Mouse (Mus musculus): ENCODE results near the gene Miox. TPM values are rescaled to one million over a fixed set of nuclear protein-coding genes. Genes with fewer than 3 reads are reported as not detected.

Miox gene
- polyA plus RNA-seq (2012; rRNA removed), result 0.82 and 2.7 TPM in 2 replicates

GRCm38 (mm10) chr15:89334271-89334670, at the start of gene Miox:
TSS of gene Miox (plus strand) at chr15:89334398.
- H3K4me3 ChIP-seq (ENCODE audit: control insufficient read depth, insufficient read depth, low read length), result no peak within 1 kb of the TSS
- DNase-seq, result no peak

GRCm38 (mm10) chr15:89285004-89285403, 49.2 kb upstream of the Miox start:
- no peak for DNase-seq
- peaks cover 27% of the 10 kb centered on the region for H3K36me3 ChIP-seq (ENCODE audit: control insufficient read depth, insufficient read depth, low read length)
- no peak overlapping the region for H3K27ac ChIP-seq (ENCODE audit: control insufficient read depth, insufficient read depth, low read length)
- peaks cover 33% of the 10 kb centered on the region for H3K4me1 ChIP-seq (replicated peaks; ENCODE audit: control insufficient read depth, insufficient read depth, low read length)
- H3K27me3 ChIP-seq (ENCODE audit: control insufficient read depth, insufficient read depth, low read length), result no peaks in the 10 kb centered on the region
- H3K4me3 ChIP-seq (ENCODE audit: control insufficient read depth, insufficient read depth, low read length), result no peak overlapping the region
- TF ChIP-seq CTCF (IDR thresholded peaks at IDR 0.05; ENCODE audit: borderline replicate concordance, control insufficient read depth, extremely low read depth, insufficient read depth, low read length, poor library complexity) (no peak), POLR2A (IDR thresholded peaks at IDR 0.05; ENCODE audit: control insufficient read depth, extremely low read depth, insufficient read depth, low read length, poor library complexity) (no peak)

More at GRCm38 (mm10) chr15:89334271-89334670, at the start of gene Miox:
- TF ChIP-seq CTCF (IDR thresholded peaks at IDR 0.05; ENCODE audit: borderline replicate concordance, control insufficient read depth, extremely low read depth, insufficient read depth, low read length, poor library complexity) (no peak), POLR2A (IDR thresholded peaks at IDR 0.05; ENCODE audit: control insufficient read depth, extremely low read depth, insufficient read depth, low read length, poor library complexity) (no peak)
- Histone ChIP-seq H3K36me3 (ENCODE audit: control insufficient read depth, insufficient read depth, low read length) (no peaks in the 10 kb centered on the region), H3K4me1 (replicated peaks; ENCODE audit: control insufficient read depth, insufficient read depth, low read length) (no peaks in the 10 kb centered on the region), H3K27me3 (ENCODE audit: control insufficient read depth, insufficient read depth, low read length) (no peaks in the 10 kb centered on the region), H3K27ac (ENCODE audit: control insufficient read depth, insufficient read depth, low read length) (no peak within 1 kb of the TSS)
- WGBS, result 93% methylated on average over 7 of the region's 7 CpGs

- peaks cover 33% of the 10 kb centered on the region for H3K4me1 ChIP-seq (replicated peaks; ENCODE audit: control insufficient read depth, insufficient read depth, low read length)
- H3K4me3 ChIP-seq (ENCODE audit: control insufficient read depth, insufficient read depth, low read length), result no peak overlapping the region
- TF ChIP-seq CTCF (IDR thresholded peaks at IDR 0.05; ENCODE audit: borderline replicate concordance, control insufficient read depth, extremely low read depth, insufficient read depth, low read length, poor library complexity) (no peak), POLR2A (IDR thresholded peaks at IDR 0.05; ENCODE audit: control insufficient read depth, extremely low read depth, insufficient read depth, low read length, poor library complexity) (no peak)
- H3K27ac ChIP-seq (ENCODE audit: control insufficient read depth, insufficient read depth, low read length), result no peak overlapping the region
- DNase-seq, result no peak
- no peaks in the 10 kb centered on the region for H3K27me3 ChIP-seq (ENCODE audit: control insufficient read depth, insufficient read depth, low read length)
- H3K36me3 ChIP-seq (ENCODE audit: control insufficient read depth, insufficient read depth, low read length), result peaks cover 23% of the 10 kb centered on the region
- 91% methylated on average over 5 of the region's 5 CpGs for WGBS
Observed at GRCm38 (mm10) chr15:89285478-89285877, 48.7 kb upstream of the Miox start.

- 50% methylated on average over 7 of the region's 7 CpGs for WGBS
- H3K36me3 ChIP-seq (ENCODE audit: control insufficient read depth, insufficient read depth, low read length), result peaks cover 26% of the 10 kb centered on the region
- peaks cover 33% of the 10 kb centered on the region for H3K4me1 ChIP-seq (replicated peaks; ENCODE audit: control insufficient read depth, insufficient read depth, low read length)
- no peak overlapping the region for H3K4me3 ChIP-seq (ENCODE audit: control insufficient read depth, insufficient read depth, low read length)
- DNase-seq, result peak; percentile 31
- H3K27me3 ChIP-seq (ENCODE audit: control insufficient read depth, insufficient read depth, low read length), result no peaks in the 10 kb centered on the region
- no peak overlapping the region for H3K27ac ChIP-seq (ENCODE audit: control insufficient read depth, insufficient read depth, low read length)
- no peak for TF ChIP-seq POLR2A (IDR thresholded peaks at IDR 0.05; ENCODE audit: control insufficient read depth, extremely low read depth, insufficient read depth, low read length, poor library complexity)
- TF ChIP-seq CTCF (IDR thresholded peaks at IDR 0.05; ENCODE audit: borderline replicate concordance, control insufficient read depth, extremely low read depth, insufficient read depth, low read length, poor library complexity), result no peak
Observed at GRCm38 (mm10) chr15:89286114-89286513, 48.1 kb upstream of the Miox start.

- peak overlapping the region; percentile 9; the same call in 1 of the 2 replicates for H3K27ac ChIP-seq (ENCODE audit: control insufficient read depth, insufficient read depth, low read length)
- no peak overlapping the region for H3K4me3 ChIP-seq (ENCODE audit: control insufficient read depth, insufficient read depth, low read length)
- H3K4me1 ChIP-seq (replicated peaks; ENCODE audit: control insufficient read depth, insufficient read depth, low read length), result peaks cover 33% of the 10 kb centered on the region
- no peaks in the 10 kb centered on the region for H3K27me3 ChIP-seq (ENCODE audit: control insufficient read depth, insufficient read depth, low read length)
- WGBS, result 77% methylated on average over 5 of the region's 5 CpGs
- peaks cover 31% of the 10 kb centered on the region for H3K36me3 ChIP-seq (ENCODE audit: control insufficient read depth, insufficient read depth, low read length)
- TF ChIP-seq POLR2A (IDR thresholded peaks at IDR 0.05; ENCODE audit: control insufficient read depth, extremely low read depth, insufficient read depth, low read length, poor library complexity), result no peak
- TF ChIP-seq CTCF (IDR thresholded peaks at IDR 0.05; ENCODE audit: borderline replicate concordance, control insufficient read depth, extremely low read depth, insufficient read depth, low read length, poor library complexity), result no peak
- no peak for DNase-seq
Observed at GRCm38 (mm10) chr15:89286582-89286981, 47.6 kb upstream of the Miox start.

- H3K4me3 ChIP-seq (ENCODE audit: control insufficient read depth, insufficient read depth, low read length), result no peak overlapping the region
- 98% methylated on average over 23 of the region's 23 CpGs for WGBS
- no peak for TF ChIP-seq POLR2A (IDR thresholded peaks at IDR 0.05; ENCODE audit: control insufficient read depth, extremely low read depth, insufficient read depth, low read length, poor library complexity)
- no peak for TF ChIP-seq CTCF (IDR thresholded peaks at IDR 0.05; ENCODE audit: borderline replicate concordance, control insufficient read depth, extremely low read depth, insufficient read depth, low read length, poor library complexity)
Observed at GRCm38 (mm10) chr15:89288227-89288767, 45.9 kb upstream of the Miox start.

GRCm38 (mm10) chr15:89289455-89289854, 44.7 kb upstream of the Miox start:
- 99% methylated on average over 11 of the region's 11 CpGs for WGBS
- no peaks in the 10 kb centered on the region for H3K27me3 ChIP-seq (ENCODE audit: control insufficient read depth, insufficient read depth, low read length)
- TF ChIP-seq CTCF (IDR thresholded peaks at IDR 0.05; ENCODE audit: borderline replicate concordance, control insufficient read depth, extremely low read depth, insufficient read depth, low read length, poor library complexity) (no peak), POLR2A (IDR thresholded peaks at IDR 0.05; ENCODE audit: control insufficient read depth, extremely low read depth, insufficient read depth, low read length, poor library complexity) (no peak)
- no peak overlapping the region for H3K4me3 ChIP-seq (ENCODE audit: control insufficient read depth, insufficient read depth, low read length)
- DNase-seq, result no peak
- no peak overlapping the region for H3K27ac ChIP-seq (ENCODE audit: control insufficient read depth, insufficient read depth, low read length)
- peaks cover 16% of the 10 kb centered on the region for H3K4me1 ChIP-seq (replicated peaks; ENCODE audit: control insufficient read depth, insufficient read depth, low read length)
- H3K36me3 ChIP-seq (ENCODE audit: control insufficient read depth, insufficient read depth, low read length), result peaks cover 55% of the 10 kb centered on the region

More at GRCm38 (mm10) chr15:89288227-89288767, 45.9 kb upstream of the Miox start:
- DNase-seq, result no peak
- H3K4me1 ChIP-seq (replicated peaks; ENCODE audit: control insufficient read depth, insufficient read depth, low read length), result peaks cover 18% of the 10 kb centered on the region
- H3K27me3 ChIP-seq (ENCODE audit: control insufficient read depth, insufficient read depth, low read length), result no peaks in the 10 kb centered on the region
- H3K36me3 ChIP-seq (ENCODE audit: control insufficient read depth, insufficient read depth, low read length), result peaks cover 44% of the 10 kb centered on the region
- no peak overlapping the region for H3K27ac ChIP-seq (ENCODE audit: control insufficient read depth, insufficient read depth, low read length)

Measured in thymus, adult 2 months (tissue).